Mouse (Mus musculus): ENCODE results near the gene Ifngr1. TPM values are rescaled to one million over a fixed set of nuclear protein-coding genes. Genes with fewer than 3 reads are reported as not detected.
"Not testable (repeated sequence)": the region's sequence is repeated elsewhere in the genome, so short reads cannot be mapped to it uniquely, and the experiment has no call there.

Gene Ifngr1
- polyA plus RNA-seq, 1 experiment from 2014 or later: 34.6 TPM

DNA sequence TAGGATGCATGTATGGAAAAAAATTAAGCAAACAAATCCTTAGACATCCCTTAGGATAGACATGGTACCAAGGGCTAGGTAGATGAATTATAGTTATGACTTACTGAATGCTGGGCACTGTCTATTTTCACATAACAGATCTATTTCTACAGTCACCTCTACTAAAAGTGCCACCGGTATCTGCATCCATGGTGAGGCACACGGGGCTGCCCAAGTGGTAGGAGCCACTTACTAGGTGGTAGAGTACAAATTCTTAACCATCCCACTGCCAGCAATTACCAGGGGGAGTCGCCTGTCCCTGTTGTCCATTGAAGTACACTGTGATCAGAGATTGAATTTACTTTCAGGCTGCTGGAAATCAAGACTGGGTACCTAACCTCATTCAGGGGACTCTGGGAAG lies 1.5 kb downstream of the Ifngr1 start:
- no peak for DNase-seq (ENCODE audit: low spot score)

DNA sequence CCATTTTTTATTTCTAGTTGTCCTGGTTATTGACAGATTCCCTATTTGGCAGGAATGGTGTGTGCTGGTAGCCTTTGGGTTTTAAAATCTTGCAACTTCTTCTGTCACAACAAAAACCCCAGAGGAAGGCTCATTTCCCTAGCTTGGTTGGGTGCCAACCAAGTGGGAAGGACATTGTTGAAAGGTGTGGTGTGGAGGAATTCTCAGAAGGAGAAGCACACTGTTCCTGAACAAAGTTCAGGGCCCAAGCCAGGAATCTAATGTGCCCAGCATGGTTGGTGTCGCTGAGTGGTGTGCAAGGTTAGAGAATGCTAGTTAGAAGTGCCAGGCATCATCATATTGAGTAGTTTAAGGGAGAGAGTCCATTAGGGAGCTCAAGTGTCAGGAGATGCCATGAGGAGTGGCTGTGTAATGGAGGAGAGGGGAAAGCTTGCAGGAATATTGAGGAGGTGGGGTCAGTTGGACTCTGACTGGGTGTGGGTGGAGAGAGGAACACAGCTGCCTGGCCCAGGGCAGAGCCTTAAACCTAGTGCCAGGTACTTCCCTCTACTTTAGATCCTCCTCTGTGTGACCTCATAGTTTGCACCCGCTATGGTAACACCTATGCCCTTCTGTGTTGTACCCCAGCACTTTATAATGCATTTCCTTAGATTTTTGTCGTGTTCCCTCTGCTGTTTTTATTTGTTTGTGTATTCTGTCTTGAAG lies 2.6 kb downstream of the Ifngr1 start:
- Histone ChIP-seq H3K9me3 (replicated peaks) (no peaks in the 10 kb centered on the region), H3K4me3 (no peak overlapping the region), H3K36me3 (peaks cover 15% of the 10 kb centered on the region), H3K27me3 (ENCODE audit: low read depth, poor library complexity, severe bottlenecking) (no peaks in the 10 kb centered on the region), H3K4me1 (peaks cover 11% of the 10 kb centered on the region), H3K27ac (no peak overlapping the region)
- 84% methylated on average over 3 of the region's 3 CpGs for WGBS
- DNase-seq (ENCODE audit: low spot score): no peak

More for the DNA sequence above, 1.5 kb downstream of the Ifngr1 start:
- Histone ChIP-seq H3K27ac (no peak overlapping the region), H3K4me3 (no peak overlapping the region), H3K27me3 (ENCODE audit: low read depth, poor library complexity, severe bottlenecking) (no peaks in the 10 kb centered on the region), H3K4me1 (peaks cover 11% of the 10 kb centered on the region), H3K9me3 (replicated peaks) (no peaks in the 10 kb centered on the region), H3K36me3 (peaks cover 5% of the 10 kb centered on the region)
- WGBS: 86% methylated on average over 3 of the region's 3 CpGs

DNA sequence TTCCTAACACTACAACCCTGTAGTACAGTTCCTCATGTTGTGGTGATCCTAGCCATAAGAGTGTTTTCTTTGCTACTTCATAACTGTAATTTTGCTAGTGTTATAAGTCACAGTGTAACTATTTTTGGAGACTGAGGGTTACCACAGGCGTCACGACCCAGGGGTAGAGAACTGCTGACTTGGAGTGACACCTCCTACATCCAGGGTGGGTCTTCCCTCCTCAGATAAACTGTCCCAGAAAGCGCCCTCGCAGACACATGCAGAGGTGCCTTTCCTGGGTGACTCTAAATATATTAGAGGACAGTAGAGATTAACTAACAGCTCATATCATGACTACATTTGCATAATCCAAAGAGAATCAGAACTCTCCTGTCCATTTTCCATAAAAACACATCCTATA lies 5.1 kb downstream of the Ifngr1 start:
- 92% methylated on average over 4 of the region's 4 CpGs for WGBS
- no peaks in the 10 kb centered on the region for H3K9me3 ChIP-seq (replicated peaks)
- DNase-seq (ENCODE audit: low spot score): no peak
- no peaks in the 10 kb centered on the region for H3K27me3 ChIP-seq (ENCODE audit: low read depth, poor library complexity, severe bottlenecking)
- H3K27ac ChIP-seq: no peak overlapping the region
- H3K4me1 ChIP-seq: peaks cover 11% of the 10 kb centered on the region
- H3K4me3 ChIP-seq: no peak overlapping the region
- H3K36me3 ChIP-seq: peaks cover 28% of the 10 kb centered on the region

DNA sequence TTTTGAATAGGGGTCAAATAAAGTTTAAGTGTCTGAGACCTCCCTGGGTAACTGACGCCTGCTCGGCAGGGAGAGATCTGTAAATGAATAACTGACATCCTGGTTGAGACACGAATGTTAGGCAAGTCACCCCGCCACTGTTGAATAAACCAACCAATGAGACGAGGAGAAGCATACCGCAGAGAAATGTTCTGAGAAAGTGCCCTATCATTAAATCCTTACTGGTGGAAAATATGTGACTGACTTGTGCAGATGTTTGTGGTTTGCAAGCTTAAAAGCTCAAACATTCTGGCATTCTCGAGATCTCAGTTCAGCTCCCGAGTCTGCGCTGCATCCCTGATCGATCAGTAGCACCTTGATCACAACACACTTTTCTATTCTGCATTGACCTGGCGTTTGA lies 6.3 kb downstream of the Ifngr1 start:
- no peak for DNase-seq (ENCODE audit: low spot score)
- no peaks in the 10 kb centered on the region for H3K27me3 ChIP-seq (ENCODE audit: low read depth, poor library complexity, severe bottlenecking)
- H3K27ac ChIP-seq: no peak overlapping the region
- H3K36me3 ChIP-seq: peaks cover 40% of the 10 kb centered on the region
- 91% methylated on average over 11 of the region's 11 CpGs for WGBS
- H3K4me1 ChIP-seq: peaks cover 9% of the 10 kb centered on the region; the same call in 1 of the 2 replicates
- H3K9me3 ChIP-seq (replicated peaks): no peaks in the 10 kb centered on the region
- H3K4me3 ChIP-seq: no peak overlapping the region

DNA sequence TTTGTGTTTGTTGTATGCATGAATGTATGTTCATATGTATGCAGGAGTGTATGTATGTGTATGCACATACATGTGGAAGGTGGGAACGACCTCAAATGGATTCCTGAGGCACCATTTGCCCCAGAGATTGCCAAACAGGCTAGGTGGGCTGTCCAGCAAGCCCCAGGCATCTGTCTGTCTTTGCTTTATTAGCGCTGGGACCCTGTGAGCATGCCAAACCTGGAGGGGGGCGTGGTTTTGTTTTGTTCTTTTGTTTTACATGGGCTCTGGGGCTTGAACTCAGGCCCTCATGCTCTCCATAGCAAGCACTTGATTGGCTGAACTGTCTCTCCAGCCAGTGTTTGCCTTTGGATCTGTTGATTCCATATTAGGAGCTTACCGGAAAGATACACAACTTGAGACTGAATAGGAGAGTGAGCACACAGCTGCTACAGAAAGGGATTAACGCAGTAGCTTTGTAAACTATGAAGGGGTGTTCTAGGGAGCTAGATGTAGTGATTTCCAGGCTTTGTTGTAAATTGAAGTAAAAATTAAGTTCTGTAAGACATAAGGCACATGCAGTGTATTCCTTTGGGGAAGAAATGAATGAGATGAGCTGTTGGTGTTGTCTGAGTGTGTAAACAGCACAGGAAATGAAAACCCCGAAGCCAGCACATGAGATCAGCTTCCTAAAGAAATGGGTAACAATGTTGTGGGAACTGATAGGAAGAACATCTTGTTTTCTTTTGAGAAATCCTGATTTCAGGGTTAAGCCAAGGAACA lies 7.8 kb downstream of the Ifngr1 start:
- no peak overlapping the region for H3K27ac ChIP-seq
- no peak for DNase-seq (ENCODE audit: low spot score)
- 86% methylated on average over 6 of the region's 6 CpGs for WGBS
- peaks cover 54% of the 10 kb centered on the region for H3K36me3 ChIP-seq
- H3K4me3 ChIP-seq: no peak overlapping the region
- no peaks in the 10 kb centered on the region for H3K27me3 ChIP-seq (ENCODE audit: low read depth, poor library complexity, severe bottlenecking)
- peaks cover 3% of the 10 kb centered on the region; the same call in 1 of the 2 replicates for H3K4me1 ChIP-seq
- no peaks in the 10 kb centered on the region for H3K9me3 ChIP-seq (replicated peaks)

DNA sequence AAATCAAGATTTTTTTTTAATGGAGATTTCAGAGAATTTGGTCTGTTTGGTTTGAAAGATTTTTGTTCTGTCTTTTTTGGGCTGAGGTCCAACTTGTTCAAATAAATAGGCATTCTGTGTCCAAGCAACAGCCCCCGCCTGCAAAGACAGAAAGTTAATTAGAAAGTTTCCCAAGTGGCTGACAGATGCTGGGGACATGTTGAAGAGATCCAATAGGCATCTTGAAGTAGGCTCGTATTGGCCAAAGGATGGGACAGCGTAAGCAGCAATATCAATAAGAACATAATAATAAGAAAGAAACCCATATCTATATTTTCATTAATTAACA lies 8.3 kb downstream of the Ifngr1 start:
- no peak overlapping the region for H3K27ac ChIP-seq
- no peak overlapping the region for H3K4me3 ChIP-seq
- H3K36me3 ChIP-seq: peaks cover 60% of the 10 kb centered on the region
- peaks cover 3% of the 10 kb centered on the region; the same call in 1 of the 2 replicates for H3K4me1 ChIP-seq
- H3K9me3 ChIP-seq (replicated peaks): no peaks in the 10 kb centered on the region
- 83% methylated on average over 3 of the region's 3 CpGs for WGBS
- no peak for DNase-seq (ENCODE audit: low spot score)
- no peaks in the 10 kb centered on the region for H3K27me3 ChIP-seq (ENCODE audit: low read depth, poor library complexity, severe bottlenecking)

DNA sequence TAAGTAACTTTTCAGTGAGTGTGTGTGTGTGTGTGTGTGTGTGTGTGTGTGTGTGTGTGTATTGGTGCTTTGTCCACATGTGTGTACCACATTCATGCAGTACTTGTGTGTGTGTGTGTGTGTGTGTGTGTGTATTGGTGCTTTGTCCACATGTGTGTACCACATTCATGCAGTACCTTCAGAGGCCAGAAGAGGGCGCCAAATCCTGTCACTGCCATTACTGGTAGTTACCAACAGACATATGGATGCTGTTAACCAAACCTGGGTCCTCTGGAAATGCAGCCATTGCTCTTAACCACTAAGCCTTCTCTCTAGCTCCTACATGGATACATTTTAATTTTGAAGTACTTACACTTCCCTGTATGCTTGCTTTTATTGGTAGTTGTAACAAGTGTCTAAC lies 9.8 kb downstream of the Ifngr1 start:
- peak overlapping the region; percentile 67; the same call in 1 of the 2 replicates for H3K27ac ChIP-seq
- peaks cover 74% of the 10 kb centered on the region for H3K36me3 ChIP-seq
- H3K9me3 ChIP-seq (replicated peaks); H3K4me1 ChIP-seq; H3K27me3 ChIP-seq (ENCODE audit: low read depth, poor library complexity, severe bottlenecking); H3K4me3 ChIP-seq: not testable (repeated sequence)
- WGBS: 11% methylated on average over 1 of the region's 1 CpGs
- DNase-seq (ENCODE audit: low spot score): peak; percentile 46

DNA sequence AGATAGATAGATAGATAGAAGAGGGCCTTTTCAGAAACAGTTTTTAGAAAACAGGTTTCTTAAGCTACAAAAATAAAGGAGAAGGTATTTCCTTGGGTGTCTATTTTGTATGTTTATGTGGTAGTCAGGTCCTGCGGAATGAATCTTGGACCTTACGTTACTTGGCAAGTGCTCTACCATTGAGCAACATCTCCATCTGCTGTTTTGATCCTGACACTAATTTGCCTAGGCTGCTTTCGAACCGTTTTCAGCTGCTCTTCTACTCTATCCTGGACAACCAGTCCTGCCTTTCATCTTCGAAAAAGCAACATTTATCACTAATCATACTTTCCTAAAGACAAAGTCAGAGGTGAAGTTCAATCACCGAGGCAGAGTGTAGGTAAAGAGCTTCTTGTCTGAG lies 11.5 kb downstream of the Ifngr1 start:
- Histone ChIP-seq H3K27ac (no peak overlapping the region), H3K4me1 (peaks cover 3% of the 10 kb centered on the region; the same call in 1 of the 2 replicates), H3K27me3 (ENCODE audit: low read depth, poor library complexity, severe bottlenecking) (no peaks in the 10 kb centered on the region), H3K36me3 (peaks cover 88% of the 10 kb centered on the region), H3K9me3 (replicated peaks) (no peaks in the 10 kb centered on the region), H3K4me3 (no peak overlapping the region)
- 94% methylated on average over 6 of the region's 6 CpGs for WGBS
- no peak for DNase-seq (ENCODE audit: low spot score)

DNA sequence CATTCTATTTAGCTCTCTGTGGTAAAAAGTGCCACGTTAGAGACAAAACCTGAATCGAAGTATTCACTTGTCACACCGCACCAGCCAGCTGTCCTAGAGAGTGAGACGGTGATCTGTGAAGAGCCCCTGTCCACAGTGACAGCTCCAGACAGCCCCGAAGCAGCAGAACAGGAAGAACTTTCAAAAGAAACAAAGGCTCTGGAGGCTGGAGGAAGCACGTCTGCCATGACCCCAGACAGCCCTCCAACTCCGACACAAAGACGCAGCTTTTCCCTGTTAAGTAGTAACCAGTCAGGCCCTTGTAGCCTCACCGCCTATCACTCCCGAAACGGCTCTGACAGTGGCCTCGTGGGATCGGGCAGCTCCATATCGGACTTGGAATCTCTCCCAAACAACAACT lies 17.4 kb downstream of the Ifngr1 start:
- Histone ChIP-seq H3K4me3 (no peak overlapping the region), H3K27me3 (ENCODE audit: low read depth, poor library complexity, severe bottlenecking) (no peaks in the 10 kb centered on the region), H3K4me1 (peaks cover 12% of the 10 kb centered on the region; the same call in 1 of the 2 replicates), H3K27ac (no peak overlapping the region; the same call in 1 of the 2 replicates), H3K36me3 (peaks cover 56% of the 10 kb centered on the region), H3K9me3 (replicated peaks) (no peaks in the 10 kb centered on the region)
- WGBS: 75% methylated on average over 14 of the region's 14 CpGs
- DNase-seq (ENCODE audit: low spot score): no peak

DNA sequence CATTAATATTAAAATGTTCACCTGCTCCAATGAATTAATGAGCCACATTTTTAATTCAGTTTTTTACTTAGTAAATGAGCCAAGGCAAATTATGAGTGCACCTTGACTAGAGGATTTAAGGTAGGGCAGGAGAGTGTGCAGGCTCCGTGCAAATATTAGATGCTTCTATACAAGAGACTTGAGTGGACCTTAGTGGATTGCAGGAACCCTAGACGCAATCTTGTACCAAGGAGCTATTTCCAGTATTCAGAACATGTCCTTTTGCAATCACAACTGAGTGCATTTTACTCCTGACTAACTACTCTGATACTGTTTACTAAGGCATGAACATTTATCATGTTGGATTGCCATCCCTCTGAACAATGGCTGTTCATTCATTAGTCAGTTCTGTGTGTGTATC lies 19.9 kb downstream of the Ifngr1 start:
- peaks cover 13% of the 10 kb centered on the region; the same call in 1 of the 2 replicates for H3K4me1 ChIP-seq
- 70% methylated on average over 2 of the region's 2 CpGs for WGBS
- no peak for DNase-seq (ENCODE audit: low spot score)
- peaks cover 31% of the 10 kb centered on the region for H3K36me3 ChIP-seq
- H3K9me3 ChIP-seq (replicated peaks): no peaks in the 10 kb centered on the region
- H3K27ac ChIP-seq: no peak overlapping the region
- H3K27me3 ChIP-seq (ENCODE audit: low read depth, poor library complexity, severe bottlenecking): no peaks in the 10 kb centered on the region
- H3K4me3 ChIP-seq: no peak overlapping the region

DNA sequence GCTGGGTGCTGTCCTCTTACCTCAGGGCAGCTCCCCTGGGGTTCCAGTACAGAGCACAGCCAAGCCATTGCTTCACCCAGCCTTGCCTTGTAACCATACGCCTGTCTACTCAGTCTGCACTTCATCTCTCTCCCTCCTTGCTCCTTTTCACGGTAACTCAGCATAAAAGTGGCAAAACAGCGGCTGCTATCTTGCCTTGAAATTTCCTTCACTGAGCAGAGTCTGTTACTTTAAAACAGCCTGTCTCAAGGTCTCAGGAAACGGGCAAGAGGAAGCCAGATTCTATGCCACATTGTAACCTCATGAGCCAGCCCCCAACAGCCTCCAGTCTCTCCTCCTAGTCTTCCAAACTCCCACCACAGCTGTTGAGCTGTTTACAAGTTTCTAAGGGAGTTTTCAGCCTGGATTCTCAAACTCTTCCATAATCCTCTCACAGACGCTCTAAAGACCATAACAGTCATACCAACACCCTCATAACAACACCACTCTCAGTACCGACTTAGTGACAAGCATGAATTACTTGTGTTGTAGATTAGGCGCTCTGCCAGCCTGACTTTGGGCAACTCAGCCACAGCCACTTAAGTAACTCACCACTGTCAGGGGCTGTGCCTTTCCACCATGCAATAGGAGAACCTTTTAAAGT lies 21.5 kb downstream of the Ifngr1 start:
- DNase-seq (ENCODE audit: low spot score): no peak
- peaks cover 13% of the 10 kb centered on the region; the same call in 1 of the 2 replicates for H3K4me1 ChIP-seq
- no peaks in the 10 kb centered on the region for H3K27me3 ChIP-seq (ENCODE audit: low read depth, poor library complexity, severe bottlenecking)
- no peak overlapping the region for H3K4me3 ChIP-seq
- H3K27ac ChIP-seq: peak overlapping the region; percentile 34; the same call in 1 of the 2 replicates
- H3K9me3 ChIP-seq (replicated peaks): no peaks in the 10 kb centered on the region
- 58% methylated on average over 7 of the region's 7 CpGs for WGBS
- H3K36me3 ChIP-seq: peaks cover 15% of the 10 kb centered on the region

DNA sequence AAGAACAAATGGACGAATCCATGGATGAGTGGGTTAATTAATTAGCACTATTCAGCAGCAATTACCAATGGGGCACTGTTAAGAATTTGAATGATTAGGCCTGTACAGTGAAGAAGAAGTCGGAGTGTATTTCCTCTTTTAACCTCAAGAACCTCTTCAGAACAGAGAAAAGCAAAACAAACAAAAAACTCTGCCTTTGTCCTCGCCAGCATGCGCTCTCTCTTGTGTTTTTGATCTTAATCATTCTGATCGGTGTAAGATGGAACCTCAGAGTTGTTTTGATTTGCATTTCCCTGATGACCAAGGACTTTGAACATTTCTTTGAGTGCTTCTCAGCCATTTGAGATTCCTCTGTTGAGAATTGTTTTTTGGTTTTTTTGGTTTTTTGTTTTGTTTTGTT lies 28.0 kb downstream of the Ifngr1 start:
- Histone ChIP-seq H3K4me3 (no peak overlapping the region), H3K36me3 (no peaks in the 10 kb centered on the region), H3K27ac (no peak overlapping the region), H3K9me3 (replicated peaks) (no peaks in the 10 kb centered on the region), H3K27me3 (ENCODE audit: low read depth, poor library complexity, severe bottlenecking) (no peaks in the 10 kb centered on the region), H3K4me1 (no peaks in the 10 kb centered on the region)
- WGBS: 78% methylated on average over 5 of the region's 5 CpGs
- no peak for DNase-seq (ENCODE audit: low spot score)
